Mouse (Mus musculus): ENCODE results near the gene Efcab1. TPM values are rescaled to one million over a fixed set of nuclear protein-coding genes. Genes with fewer than 3 reads are reported as not detected.
"Not testable (repeated sequence)": the region's sequence is repeated elsewhere in the genome, so short reads cannot be mapped to it uniquely, and the experiment has no call there.

Gene Efcab1
- 0.29 and 0.47 TPM in 2 replicates for polyA plus RNA-seq (2016; fragmentation: Nextera tagmentation; extraction: Ambion mirVana)

- Histone ChIP-seq H3K4me2 (no peak within 1 kb of the TSS), H3K27ac (no peak within 1 kb of the TSS), H3K4me1 (no peaks in the 10 kb centered on the region), H3K9ac (no peak within 1 kb of the TSS), H3K27me3 (replicated peaks) (no peaks in the 10 kb centered on the region; the same call in 1 of the 2 replicates), H3K4me3 (no peak within 1 kb of the TSS), H3K9me3 (replicated peaks) (no peaks in the 10 kb centered on the region), H3K36me3 (no peaks in the 10 kb centered on the region)
- WGBS (ENCODE audit: insufficient replicate concordance), result 25% methylated on average over 15 of the region's 15 CpGs
- no peak for ATAC-seq
Measured at GRCm38 (mm10) chr16:14906393-14907100, at the start of gene Efcab1. Gene Efcab1, plus strand, starts transcription at chr16:14906606.

GRCm38 (mm10) chr16:14859443-14859842, 47.0 kb upstream of the Efcab1 start:
- Histone ChIP-seq H3K9me3 (replicated peaks) (no peaks in the 10 kb centered on the region), H3K36me3 (no peaks in the 10 kb centered on the region), H3K4me1 (no peaks in the 10 kb centered on the region), H3K9ac (no peak overlapping the region), H3K4me3 (no peak overlapping the region), H3K27me3 (replicated peaks) (no peaks in the 10 kb centered on the region), H3K27ac (no peak overlapping the region), H3K4me2 (no peak overlapping the region)
- no peak for ATAC-seq

- Histone ChIP-seq H3K27ac (no peak overlapping the region), H3K4me1 (no peaks in the 10 kb centered on the region), H3K27me3 (replicated peaks) (no peaks in the 10 kb centered on the region), H3K36me3 (no peaks in the 10 kb centered on the region), H3K9ac (no peak overlapping the region), H3K9me3 (replicated peaks) (no peaks in the 10 kb centered on the region), H3K4me3 (no peak overlapping the region), H3K4me2 (no peak overlapping the region)
- WGBS (ENCODE audit: insufficient replicate concordance), result 42% methylated on average over 2 of the region's 2 CpGs
- ATAC-seq, result no peak
Measured at GRCm38 (mm10) chr16:14884916-14885315, 21.5 kb upstream of the Efcab1 start.

GRCm38 (mm10) chr16:14885372-14885771, 21.0 kb upstream of the Efcab1 start:
- H3K9me3 ChIP-seq (replicated peaks), result no peaks in the 10 kb centered on the region
- H3K27me3 ChIP-seq (replicated peaks), result no peaks in the 10 kb centered on the region
- no peaks in the 10 kb centered on the region for H3K36me3 ChIP-seq
- no peak overlapping the region for H3K4me3 ChIP-seq
- 39% methylated on average over 1 of the region's 1 CpGs for WGBS (ENCODE audit: insufficient replicate concordance)
- no peak overlapping the region for H3K9ac ChIP-seq
- no peaks in the 10 kb centered on the region for H3K4me1 ChIP-seq
- no peak overlapping the region for H3K27ac ChIP-seq
- no peak overlapping the region for H3K4me2 ChIP-seq
- ATAC-seq, result no peak

- no peak overlapping the region for H3K4me3 ChIP-seq
- no peak overlapping the region for H3K9ac ChIP-seq
- no peak for ATAC-seq
- 40% methylated on average over 3 of the region's 3 CpGs for WGBS (ENCODE audit: insufficient replicate concordance)
- no peak overlapping the region for H3K4me2 ChIP-seq
- H3K27me3 ChIP-seq (replicated peaks), result no peaks in the 10 kb centered on the region
- no peaks in the 10 kb centered on the region for H3K4me1 ChIP-seq
- H3K27ac ChIP-seq, result no peak overlapping the region
- no peaks in the 10 kb centered on the region for H3K36me3 ChIP-seq
- H3K9me3 ChIP-seq (replicated peaks), result no peaks in the 10 kb centered on the region
Measured at GRCm38 (mm10) chr16:14892492-14892891, 13.9 kb upstream of the Efcab1 start.

- no peaks in the 10 kb centered on the region for H3K36me3 ChIP-seq
- H3K27ac ChIP-seq, result no peak overlapping the region
- no peak for ATAC-seq
- H3K4me1 ChIP-seq, result no peaks in the 10 kb centered on the region
- H3K4me3 ChIP-seq, result no peak overlapping the region
- H3K4me2 ChIP-seq, result no peak overlapping the region
- no peaks in the 10 kb centered on the region for H3K27me3 ChIP-seq (replicated peaks)
- H3K9ac ChIP-seq, result no peak overlapping the region
- WGBS (ENCODE audit: insufficient replicate concordance), result 37% methylated on average over 4 of the region's 4 CpGs
- H3K9me3 ChIP-seq (replicated peaks), result no peaks in the 10 kb centered on the region
Measured at GRCm38 (mm10) chr16:14893864-14894263, 12.5 kb upstream of the Efcab1 start.

- no peak for ATAC-seq
- 79% methylated on average over 1 of the region's 1 CpGs for WGBS (ENCODE audit: insufficient replicate concordance)
Measured at GRCm38 (mm10) chr16:14894713-14895112, 11.7 kb upstream of the Efcab1 start.

GRCm38 (mm10) chr16:14895543-14895942, 10.9 kb upstream of the Efcab1 start:
- no peaks in the 10 kb centered on the region for H3K9me3 ChIP-seq (replicated peaks)
- WGBS (ENCODE audit: insufficient replicate concordance), result 55% methylated on average over 2 of the region's 2 CpGs
- no peak overlapping the region for H3K4me2 ChIP-seq
- ATAC-seq, result no peak
- no peak overlapping the region for H3K27ac ChIP-seq
- H3K36me3 ChIP-seq, result no peaks in the 10 kb centered on the region
- H3K4me1 ChIP-seq, result no peaks in the 10 kb centered on the region
- H3K4me3 ChIP-seq, result no peak overlapping the region
- H3K9ac ChIP-seq, result no peak overlapping the region
- no peaks in the 10 kb centered on the region for H3K27me3 ChIP-seq (replicated peaks)

More at GRCm38 (mm10) chr16:14894713-14895112, 11.7 kb upstream of the Efcab1 start:
- Histone ChIP-seq H3K36me3 (no peaks in the 10 kb centered on the region), H3K9me3 (replicated peaks) (no peaks in the 10 kb centered on the region), H3K4me1 (no peaks in the 10 kb centered on the region), H3K9ac (no peak overlapping the region), H3K27ac (no peak overlapping the region), H3K27me3 (replicated peaks) (no peaks in the 10 kb centered on the region), H3K4me2 (no peak overlapping the region), H3K4me3 (no peak overlapping the region)

- not testable (repeated sequence) for H3K4me1 ChIP-seq; H3K27me3 ChIP-seq (replicated peaks); H3K9ac ChIP-seq; H3K4me2 ChIP-seq; H3K9me3 ChIP-seq (replicated peaks); H3K27ac ChIP-seq; H3K36me3 ChIP-seq; ATAC-seq; H3K4me3 ChIP-seq
- WGBS (ENCODE audit: insufficient replicate concordance), result 35% methylated on average over 3 of the region's 3 CpGs
Measured at GRCm38 (mm10) chr16:14930711-14931110, 24.3 kb downstream of the Efcab1 start.

GRCm38 (mm10) chr16:14936478-14937166, 30.2 kb downstream of the Efcab1 start:
- not testable (repeated sequence) for ATAC-seq; H3K9ac ChIP-seq; H3K4me3 ChIP-seq; H3K4me2 ChIP-seq; H3K36me3 ChIP-seq; H3K27me3 ChIP-seq (replicated peaks); H3K4me1 ChIP-seq; H3K9me3 ChIP-seq (replicated peaks); H3K27ac ChIP-seq
- 44% methylated on average over 6 of the region's 7 CpGs for WGBS (ENCODE audit: insufficient replicate concordance)

- WGBS (ENCODE audit: insufficient replicate concordance), result 28% methylated on average over 1 of the region's 1 CpGs
- no peak overlapping the region for H3K27ac ChIP-seq
- no peak overlapping the region for H3K4me3 ChIP-seq
- no peak overlapping the region for H3K9ac ChIP-seq
- ATAC-seq, result peak; percentile 64
- no peaks in the 10 kb centered on the region for H3K27me3 ChIP-seq (replicated peaks)
- H3K36me3 ChIP-seq, result no peaks in the 10 kb centered on the region
- H3K4me1 ChIP-seq, result peaks cover 5% of the 10 kb centered on the region; the same call in 1 of the 2 replicates
- H3K4me2 ChIP-seq, result no peak overlapping the region
- no peaks in the 10 kb centered on the region for H3K9me3 ChIP-seq (replicated peaks)
Measured at GRCm38 (mm10) chr16:14939552-14939951, 33.1 kb downstream of the Efcab1 start.

GRCm38 (mm10) chr16:14939994-14940715, 33.7 kb downstream of the Efcab1 start:
- Histone ChIP-seq H3K9ac (no peak overlapping the region), H3K4me3 (no peak overlapping the region), H3K9me3 (replicated peaks) (no peaks in the 10 kb centered on the region), H3K36me3 (no peaks in the 10 kb centered on the region), H3K4me1 (peaks cover 5% of the 10 kb centered on the region; the same call in 1 of the 2 replicates), H3K4me2 (no peak overlapping the region), H3K27ac (no peak overlapping the region), H3K27me3 (replicated peaks) (no peaks in the 10 kb centered on the region)
- ATAC-seq, result no peak
- 55% methylated on average over 1 of the region's 1 CpGs for WGBS (ENCODE audit: insufficient replicate concordance)

Measured in liver, embryonic 12.5 days (tissue).